Mouse (Mus musculus): Measurements from ENCODE around the gene Mettl7a2. TPM values are rescaled to one million over a fixed set of nuclear protein-coding genes. Genes with fewer than 3 reads are reported as not detected.
"Not testable (repeated sequence)": the region's sequence is repeated elsewhere in the genome, so short reads cannot be mapped to it uniquely, and the experiment has no call there.

The Mettl7a2 gene
- total RNA-seq, 2 experiments from 2014 or later, result 0.39 TPM; not detected in 1

- not testable (repeated sequence) for DNase-seq (ENCODE audit: low spot score in 2 of 2)
Measured at GRCm38 (mm10) chr15:100337328-100337727, 15.7 kb upstream of the Mettl7a2 start.

GRCm38 (mm10) chr15:100337847-100338246 lies 15.2 kb upstream of the Mettl7a2 start:
- peak; percentile 33 to 62 for DNase-seq (ENCODE audit: low spot score in 2 of 2)

DNA sequence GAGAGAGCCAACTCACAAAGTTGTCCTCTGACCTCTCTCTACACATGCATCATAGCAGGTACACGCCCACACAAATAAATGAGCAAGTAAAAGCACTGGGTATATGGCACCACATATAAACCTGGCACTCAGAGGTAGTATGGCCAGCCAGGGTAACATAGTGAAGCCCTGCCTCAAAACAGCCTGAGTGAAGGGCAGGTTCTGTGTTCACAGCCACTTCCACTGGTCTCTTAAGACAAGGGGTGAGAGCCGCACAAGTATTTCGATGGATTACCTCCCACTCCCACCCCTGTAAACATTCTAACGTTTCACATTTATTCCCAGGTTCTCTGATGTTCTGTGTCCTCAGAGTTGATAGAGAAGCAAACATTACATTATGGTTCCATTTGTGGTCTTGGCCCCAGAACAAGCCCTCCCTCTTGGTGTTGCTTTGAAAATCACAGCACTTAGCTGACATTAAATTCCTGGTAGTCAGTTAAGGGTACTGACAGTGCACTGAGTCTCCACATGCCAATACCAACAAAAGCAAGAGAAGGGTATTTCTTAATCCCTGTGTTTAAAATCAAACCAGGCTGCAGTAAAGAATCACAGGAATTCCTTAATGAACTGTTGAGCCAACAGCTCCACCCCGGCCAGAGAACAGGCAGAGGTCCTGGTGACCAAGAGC lies 11.6 kb upstream of the Mettl7a2 start:
- not testable (repeated sequence) for DNase-seq (ENCODE audit: low spot score in 2 of 2)

DNA sequence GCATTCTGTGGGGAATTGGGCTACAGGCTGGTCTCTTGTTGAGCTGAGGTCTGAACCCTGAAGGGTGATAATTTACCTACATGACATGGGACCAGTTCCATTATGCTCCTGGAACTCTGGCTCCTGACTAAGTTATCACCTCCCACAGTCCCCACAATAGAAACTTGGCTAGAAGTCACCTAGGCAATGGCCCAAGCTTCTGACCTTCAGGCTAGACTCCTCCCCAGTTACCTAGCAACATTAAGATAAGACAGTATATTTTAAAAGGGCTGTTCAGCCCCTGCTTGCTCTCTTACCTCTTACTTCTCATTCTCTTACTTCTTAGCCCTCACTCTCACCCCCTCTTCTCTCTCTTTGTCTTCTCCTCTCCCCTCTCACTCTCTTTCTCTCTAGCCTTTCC lies 7.5 kb upstream of the Mettl7a2 start:
- no peak for DNase-seq (ENCODE audit: low spot score in 2 of 2)

GRCm38 (mm10) chr15:100346761-100347160 lies 6.2 kb upstream of the Mettl7a2 start:
- DNase-seq (ENCODE audit: low spot score in 2 of 2), result no peak

GRCm38 (mm10) chr15:100349496-100349895 lies 3.5 kb upstream of the Mettl7a2 start:
- DNase-seq (ENCODE audit: low spot score in 2 of 2), result no peak

DNA sequence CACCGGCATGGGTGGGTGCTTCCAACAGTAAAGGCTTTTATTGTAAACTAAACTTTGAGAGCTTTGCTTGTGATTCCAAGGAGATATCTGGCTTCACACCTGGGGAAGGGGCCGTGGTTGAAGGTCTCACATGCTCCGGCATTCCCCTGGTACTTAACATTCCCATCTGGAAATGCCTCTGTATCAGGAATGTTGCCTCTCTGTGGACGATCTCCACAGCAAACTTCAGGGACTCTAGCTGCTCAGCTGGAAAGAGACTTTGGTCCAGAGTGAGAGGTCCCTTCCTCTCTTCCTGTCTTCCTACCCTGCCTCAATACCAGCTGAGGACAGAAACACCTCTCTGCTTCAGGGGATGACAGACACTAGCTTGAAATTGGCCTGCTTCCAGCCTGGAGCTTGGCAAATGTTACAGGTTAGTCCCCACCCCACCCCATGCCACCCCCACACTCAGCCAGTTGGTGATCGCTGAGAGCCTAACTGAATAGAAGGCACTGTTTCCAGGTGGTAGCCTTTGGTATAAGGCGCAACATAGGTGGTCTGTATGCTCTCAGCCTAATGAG lies 1.4 kb upstream of the Mettl7a2 start:
- no peak for DNase-seq (ENCODE audit: low spot score in 2 of 2)

DNA sequence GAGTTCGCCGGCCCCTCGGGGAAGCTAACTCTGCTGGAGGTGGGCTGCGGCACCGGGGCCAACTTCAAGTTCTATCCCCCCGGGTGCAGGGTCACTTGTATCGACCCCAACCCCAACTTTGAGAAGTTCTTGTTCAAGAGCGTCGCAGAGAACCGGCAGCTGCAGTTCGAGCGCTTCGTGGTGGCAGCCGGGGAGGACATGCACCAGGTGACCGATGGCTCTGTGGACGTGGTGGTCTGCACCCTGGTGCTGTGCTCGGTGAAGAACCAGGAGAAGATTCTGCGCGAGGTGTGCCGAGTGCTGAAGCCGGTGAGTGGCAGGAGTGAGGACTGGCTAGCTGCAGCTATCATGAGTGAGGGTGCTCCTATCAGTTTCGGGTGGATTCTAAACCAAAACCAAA lies 399 bp downstream of the Mettl7a2 start:
- not testable (repeated sequence) for DNase-seq (ENCODE audit: low spot score in 2 of 2)

- no peak for DNase-seq (ENCODE audit: low spot score in 2 of 2)
Measured at GRCm38 (mm10) chr15:100355876-100356275, 2.9 kb downstream of the Mettl7a2 start.

DNA sequence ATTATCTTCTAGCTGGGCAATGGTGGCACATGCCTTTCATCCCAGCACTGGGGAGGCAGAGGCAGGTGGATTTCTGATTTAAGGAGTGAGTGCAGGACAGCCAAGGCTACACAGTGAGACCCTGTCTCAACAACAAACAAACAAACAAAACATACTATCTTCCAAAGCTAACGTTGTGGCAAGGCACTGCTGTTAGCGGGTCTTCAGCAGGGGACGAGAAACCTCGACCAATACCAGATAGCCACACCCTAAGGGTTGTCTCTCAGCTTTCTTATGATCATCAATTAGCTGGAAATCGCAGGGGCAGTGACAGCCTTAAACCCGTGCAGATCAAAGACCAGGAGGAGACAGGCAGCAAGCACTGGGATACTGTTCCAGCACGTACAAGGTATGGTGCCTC lies 11.2 kb downstream of the Mettl7a2 start, which contains the start of gene Higd1c:
TSS of gene Higd1c (plus strand) at position 301 of the 400 bp plus-strand sequence.
- DNase-seq (ENCODE audit: low spot score in 2 of 2), result no peak

- DNase-seq (ENCODE audit: low spot score in 2 of 2), result not testable (repeated sequence)
Measured at GRCm38 (mm10) chr15:100365967-100366366, 13.0 kb downstream of the Mettl7a2 start.

DNA sequence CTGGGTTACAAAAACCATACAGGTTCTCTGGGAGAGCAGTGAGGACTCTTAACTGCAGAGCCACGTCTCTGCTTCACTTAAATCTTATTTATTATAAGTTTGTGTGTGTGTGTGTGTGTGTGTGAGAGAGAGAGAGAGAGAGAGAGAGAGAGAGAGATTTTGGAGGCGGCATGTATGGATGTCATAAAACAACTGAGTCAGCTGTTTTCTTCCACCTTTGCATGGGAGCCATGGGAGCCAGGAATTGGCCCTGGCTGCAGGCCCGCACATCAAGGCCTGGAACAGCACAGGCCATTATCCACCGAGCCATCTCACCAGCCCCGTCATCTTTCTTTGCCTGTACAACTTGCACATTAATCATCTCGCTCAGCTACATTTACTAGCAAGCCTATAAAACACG lies 14.1 kb downstream of the Mettl7a2 start:
- no peak for DNase-seq (ENCODE audit: low spot score in 2 of 2)

DNA sequence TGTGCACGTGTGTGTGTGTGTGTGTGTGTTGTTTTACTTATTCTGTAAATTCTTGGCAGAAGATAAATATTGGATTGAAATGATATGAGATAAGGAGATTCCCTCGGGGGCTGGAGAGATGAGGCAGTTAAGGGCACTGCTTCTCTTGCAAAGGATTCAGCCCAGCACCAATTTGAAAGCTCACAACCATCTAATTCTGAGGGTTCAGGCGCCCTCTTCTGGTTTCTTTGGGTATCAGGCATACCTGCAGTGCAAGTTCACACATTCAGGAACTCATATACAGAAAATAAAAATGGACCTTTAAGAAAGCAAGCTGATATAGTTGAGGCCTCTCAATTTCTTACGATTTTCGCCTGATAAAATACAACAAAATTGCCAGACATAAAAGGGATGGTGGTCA lies 22.1 kb downstream of the Mettl7a2 start:
- DNase-seq (ENCODE audit: low spot score in 2 of 2), result peak; percentile 74 to 79

DNA sequence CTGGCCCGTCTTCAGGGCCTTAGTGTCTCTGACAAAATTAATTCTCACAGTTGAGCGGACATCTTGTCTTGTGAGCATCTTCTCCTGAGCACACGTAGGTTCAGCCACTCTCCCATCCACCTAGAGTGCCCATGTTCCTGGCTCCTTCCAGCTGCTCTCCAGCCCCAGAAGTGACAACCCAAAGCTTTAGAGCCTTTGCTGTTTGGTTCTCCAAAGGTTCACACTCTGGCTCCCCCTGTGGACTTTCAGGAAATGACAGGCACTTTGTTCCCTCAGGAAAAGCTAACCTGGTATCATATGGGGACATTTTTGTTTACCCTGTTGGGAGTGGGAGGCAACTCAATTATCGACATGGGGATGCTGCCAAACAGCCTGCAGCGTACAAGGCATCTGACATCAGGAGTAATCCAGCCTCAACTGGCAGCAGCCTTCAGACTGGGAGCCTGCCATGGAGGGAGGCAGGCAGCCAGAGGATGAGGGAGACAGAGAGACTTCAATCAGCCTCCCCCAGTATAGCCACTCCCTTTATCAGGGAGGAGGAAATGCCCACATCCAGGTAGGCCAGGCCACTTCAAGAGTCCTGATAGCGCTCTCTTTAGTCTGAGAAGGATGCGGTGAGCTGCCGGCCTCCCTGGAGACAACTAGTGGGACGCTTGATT lies 25.0 kb downstream of the Mettl7a2 start:
- DNase-seq (ENCODE audit: low spot score in 2 of 2), result peak; percentile 35 to 42

DNA sequence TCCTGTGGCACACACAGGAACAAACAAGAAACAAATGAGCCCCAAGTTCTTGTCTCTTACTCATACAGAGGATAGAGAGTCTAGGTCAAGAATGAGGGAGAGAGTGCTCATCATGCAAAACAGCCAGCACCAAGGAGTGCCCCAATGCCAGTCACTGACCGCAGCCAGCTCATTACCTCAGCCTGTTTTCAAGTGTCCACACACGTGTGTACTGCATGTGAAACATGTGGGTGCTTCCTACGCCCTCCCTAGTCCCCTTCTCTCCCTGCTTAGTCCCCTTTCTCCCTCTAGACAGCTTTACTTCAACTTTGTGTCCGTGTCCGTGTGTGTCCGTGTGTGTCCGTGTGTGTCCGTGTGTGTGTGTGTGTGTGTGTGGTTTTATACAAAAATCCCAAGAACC lies 26.7 kb downstream of the Mettl7a2 start:
- DNase-seq (ENCODE audit: low spot score in 2 of 2), result no peak

DNA sequence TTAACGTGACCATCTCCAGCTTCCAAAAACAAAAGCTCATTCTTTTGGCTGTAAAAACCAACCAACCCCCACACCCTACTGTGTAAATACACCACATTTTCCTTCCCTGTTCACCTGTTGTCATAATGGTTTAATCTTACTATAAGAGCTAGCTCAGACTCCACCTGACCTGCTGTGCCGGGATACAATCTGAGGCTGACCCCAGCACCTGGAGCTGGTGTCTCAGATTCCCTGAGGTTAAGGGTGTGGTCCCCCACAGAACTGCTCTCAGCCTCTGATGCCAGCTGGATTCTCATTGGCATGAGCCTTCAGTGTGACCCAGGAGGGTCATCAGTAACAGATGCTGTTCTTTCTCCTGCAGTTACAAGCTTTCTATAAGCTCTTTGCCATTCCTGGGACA lies 27.1 kb downstream of the Mettl7a2 start:
- DNase-seq (ENCODE audit: low spot score in 2 of 2), result no peak

GRCm38 (mm10) chr15:100385705-100386104 lies 32.7 kb downstream of the Mettl7a2 start:
- no peak for DNase-seq (ENCODE audit: low spot score in 2 of 2)

DNA sequence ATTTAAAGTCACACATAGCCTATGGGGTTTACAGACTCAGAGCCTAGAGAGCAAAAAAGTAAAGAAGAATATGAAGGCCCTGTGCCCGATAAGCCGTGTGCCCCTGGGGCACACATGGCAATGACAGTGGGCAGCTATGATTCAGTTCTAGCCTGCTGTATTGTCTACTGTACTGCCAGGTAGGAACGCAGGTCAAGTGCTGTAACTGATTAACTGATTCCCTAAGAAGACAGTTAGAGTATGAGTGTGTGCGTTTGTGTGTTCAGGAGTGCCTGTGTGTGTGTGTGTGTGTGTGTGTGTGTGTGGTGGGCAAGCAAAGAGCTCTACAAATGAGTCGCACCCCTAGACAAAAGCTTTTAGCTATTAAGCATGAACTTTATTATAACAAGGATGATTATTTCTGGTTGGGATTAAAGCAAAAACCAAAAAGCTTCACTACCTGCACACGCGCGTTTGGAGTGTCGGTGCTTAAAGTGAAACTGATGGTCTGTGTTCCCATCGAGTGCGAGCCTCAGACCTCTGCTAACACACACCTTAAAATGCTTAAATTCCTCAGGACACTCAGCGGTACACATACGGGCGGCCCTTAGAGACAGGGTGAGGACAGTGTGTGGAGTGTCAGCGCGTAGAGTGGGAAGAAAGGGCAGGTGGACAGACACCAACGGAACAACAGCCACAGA lies 34.7 kb downstream of the Mettl7a2 start:
- DNase-seq (ENCODE audit: low spot score in 2 of 2), result no peak

- DNase-seq (ENCODE audit: low spot score in 2 of 2), result no peak
Measured at GRCm38 (mm10) chr15:100388224-100388835, 35.3 kb downstream of the Mettl7a2 start.

DNA sequence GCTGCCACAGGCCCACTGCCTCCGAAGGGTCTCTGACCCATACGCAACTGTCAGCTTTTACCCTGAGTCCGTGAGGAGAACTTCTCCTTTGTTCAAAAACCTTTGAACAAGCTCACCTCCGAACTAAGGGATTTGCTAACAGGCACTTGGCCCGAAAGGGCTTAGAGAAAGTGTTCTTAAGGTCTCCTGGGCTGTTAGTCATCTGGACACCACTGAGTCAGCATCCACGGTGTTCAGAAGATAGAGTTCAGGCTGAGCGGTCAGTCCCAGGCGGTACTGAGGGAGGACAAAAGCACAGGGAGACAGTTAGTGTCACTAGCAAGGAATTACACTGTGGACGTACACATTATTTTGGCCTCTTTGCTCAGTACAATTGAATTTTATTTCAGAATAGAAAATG lies 35.9 kb downstream of the Mettl7a2 start:
- DNase-seq (ENCODE audit: low spot score in 2 of 2), result no peak

DNA sequence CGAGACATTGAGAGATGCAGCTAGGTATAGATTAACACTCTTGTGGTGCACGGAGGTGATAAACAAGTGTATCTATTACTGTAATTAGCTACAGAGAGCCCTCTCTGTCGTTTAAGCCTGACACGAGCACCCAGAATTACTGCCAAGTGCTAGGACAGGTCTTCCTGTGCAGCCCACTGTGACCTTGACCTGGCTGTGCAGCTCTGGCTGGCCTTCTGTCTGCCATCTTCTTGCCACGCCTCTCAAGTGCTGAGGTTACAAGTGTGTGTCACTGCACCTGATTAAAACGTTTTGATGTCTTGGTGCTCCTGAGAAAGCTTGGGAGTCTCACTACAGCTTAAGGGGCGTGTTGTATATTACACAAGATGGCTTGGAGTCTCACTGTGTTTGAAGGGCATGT lies 38.1 kb downstream of the Mettl7a2 start:
- DNase-seq (ENCODE audit: low spot score in 2 of 2), result no peak

DNA sequence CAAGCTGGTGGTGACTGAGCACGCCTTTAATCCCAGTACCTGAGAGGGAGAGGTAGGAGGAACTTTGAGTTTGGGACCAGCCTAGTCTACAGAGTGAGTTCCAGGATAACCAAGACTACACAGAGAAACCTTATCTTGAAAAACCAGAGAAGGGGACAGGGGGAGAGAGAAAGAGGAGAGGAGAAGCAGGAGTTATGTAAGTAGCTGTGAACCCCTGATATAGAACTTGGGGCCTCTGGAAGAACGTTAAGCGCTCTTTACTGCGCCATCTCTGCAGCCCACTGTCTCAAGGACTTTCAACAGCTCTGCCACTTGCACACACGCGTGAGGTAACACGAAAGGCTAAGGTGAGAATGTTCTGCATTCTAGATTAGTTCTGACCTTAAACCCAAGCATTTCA lies 38.6 kb downstream of the Mettl7a2 start:
- DNase-seq (ENCODE audit: low spot score in 2 of 2), result no peak
